Mouse (Mus musculus) T-cell, adult 2 months (primary cell): Measurements from ENCODE around the gene Pitpnc1.

Experiments
- DNase-seq: peaks from one replicate; pipeline ENCODE4 v3.0.0; 2022; ENCODE audit warnings: low spot score

Pitpnc1 gene

DNA sequence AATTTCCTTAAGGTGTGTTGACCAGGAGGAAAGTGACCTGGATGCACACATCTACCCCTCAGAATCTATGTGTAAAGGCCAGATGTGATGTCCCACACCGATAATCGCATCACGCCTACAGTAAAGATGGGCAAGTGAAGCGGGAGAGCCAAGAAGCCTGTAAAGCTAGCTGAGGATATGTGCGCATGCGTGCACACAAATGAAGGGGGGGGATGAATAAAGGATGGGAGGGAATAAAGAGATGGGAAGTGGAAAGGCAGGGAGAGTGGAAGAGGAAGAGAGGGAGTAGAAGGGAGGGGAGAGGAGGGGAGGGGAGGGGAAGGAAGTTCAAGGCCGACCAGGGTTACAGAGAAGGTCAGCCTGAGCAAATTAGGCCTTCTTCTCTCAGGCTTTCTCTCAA lies 61.6 kb downstream of the Pitpnc1 start:
- DNase-seq: no peak

DNA sequence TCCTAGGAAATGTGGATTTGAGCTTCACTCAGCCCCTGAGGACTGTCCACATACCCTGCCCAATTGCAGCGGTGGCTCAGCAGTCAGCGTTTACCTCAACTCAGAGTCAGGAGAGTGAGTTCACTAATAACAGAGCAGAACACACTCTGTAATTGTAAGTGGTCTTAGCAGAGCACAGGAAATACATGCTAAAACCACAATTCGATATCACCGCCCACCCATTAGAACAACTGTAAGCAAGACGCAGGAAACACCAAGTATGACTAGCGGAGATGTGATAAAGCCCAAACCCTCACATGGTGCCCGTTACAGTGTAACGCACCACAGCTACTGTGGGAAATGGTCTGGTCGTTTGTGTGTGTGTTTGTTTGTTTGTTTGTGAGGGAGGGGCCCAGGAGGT lies 62.8 kb downstream of the Pitpnc1 start:
- DNase-seq: peak; percentile 50

DNA sequence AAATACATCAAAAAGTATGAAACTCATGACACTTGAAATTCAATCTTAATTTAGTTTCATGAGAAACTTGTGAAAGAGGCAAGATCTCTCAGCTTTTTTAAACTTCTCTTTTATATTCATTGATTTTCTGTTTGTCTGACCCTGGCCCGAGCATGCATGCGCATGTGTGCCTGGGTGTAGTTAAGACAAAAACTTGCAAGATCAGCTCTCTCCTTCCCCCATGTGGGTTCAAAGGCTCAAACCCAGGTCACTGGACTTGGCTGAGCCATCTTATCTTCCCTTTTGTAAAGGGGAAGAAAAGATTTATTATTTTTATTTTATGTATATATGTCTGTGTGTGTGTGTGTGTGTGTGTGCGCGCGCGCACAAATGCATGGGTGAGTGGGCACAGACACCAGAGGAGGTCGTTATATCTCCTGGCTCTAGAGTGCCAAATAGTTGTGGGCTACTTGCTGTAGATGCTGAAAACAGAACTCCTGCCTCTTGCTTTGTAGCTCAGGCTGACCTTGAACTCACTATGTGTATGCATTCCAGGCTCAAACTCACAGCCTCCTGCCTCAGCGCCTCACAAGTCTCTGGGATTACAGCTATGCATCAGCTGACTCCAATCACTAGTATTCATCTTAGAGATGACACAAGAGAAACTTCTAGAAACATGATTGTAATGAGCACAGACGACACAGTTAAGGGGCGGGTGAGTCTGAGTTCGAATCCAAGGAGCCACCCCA lies 64.7 kb downstream of the Pitpnc1 start:
- no peak for DNase-seq

DNA sequence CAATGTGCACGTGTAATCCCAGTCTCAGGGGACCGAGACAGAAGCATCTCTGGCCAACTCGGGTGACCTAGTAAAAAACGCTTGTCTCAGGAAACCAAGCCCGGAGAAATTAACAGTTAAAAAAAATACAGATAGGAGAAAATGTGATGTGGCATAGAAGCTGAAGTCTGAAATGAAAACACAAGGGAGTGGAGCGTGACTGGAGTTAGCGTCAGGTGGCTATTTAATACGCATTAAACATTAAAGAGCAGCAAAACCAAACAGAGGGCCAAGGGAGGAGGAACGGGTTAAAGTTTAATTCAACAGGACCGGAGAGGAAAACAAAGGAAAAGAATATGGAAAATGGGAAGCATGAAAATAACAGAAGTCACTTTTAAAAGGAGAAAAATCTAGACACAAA lies 67.2 kb downstream of the Pitpnc1 start:
- DNase-seq: no peak

DNA sequence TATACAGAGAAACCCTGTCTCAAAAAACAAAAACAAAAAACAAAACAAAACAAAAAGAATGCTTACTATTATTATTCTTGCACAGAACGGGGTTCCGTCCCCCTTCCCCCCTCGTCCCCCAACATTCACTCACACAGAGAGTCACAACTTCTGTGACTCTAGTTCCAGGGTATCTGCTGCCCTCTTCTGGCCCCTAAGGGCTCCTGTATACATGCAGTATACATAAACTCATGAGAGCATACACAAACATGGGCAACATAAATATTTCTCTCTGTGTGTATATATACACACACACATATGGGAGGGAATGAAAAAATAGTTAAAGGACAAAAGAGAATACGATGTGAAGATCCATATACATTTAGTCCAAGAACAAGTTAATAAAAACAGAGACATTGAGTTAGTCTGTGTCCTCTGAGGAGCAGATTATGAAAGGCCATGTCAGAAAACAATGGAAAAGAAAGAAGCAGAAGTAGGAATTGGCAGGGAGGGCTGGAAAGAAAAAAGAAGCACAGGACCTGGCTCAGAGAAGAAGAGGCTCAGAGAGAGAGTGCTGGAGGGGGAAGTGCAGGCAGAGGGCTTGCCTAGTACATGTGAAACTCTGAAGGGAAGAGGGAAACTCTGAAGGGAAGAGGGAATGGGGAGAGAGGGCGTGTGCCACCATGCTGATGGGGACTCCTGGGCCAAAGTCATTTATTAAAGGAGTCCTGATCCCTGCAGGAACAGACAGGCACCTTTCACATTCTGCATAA lies 68.5 kb downstream of the Pitpnc1 start:
- DNase-seq: no peak

DNA sequence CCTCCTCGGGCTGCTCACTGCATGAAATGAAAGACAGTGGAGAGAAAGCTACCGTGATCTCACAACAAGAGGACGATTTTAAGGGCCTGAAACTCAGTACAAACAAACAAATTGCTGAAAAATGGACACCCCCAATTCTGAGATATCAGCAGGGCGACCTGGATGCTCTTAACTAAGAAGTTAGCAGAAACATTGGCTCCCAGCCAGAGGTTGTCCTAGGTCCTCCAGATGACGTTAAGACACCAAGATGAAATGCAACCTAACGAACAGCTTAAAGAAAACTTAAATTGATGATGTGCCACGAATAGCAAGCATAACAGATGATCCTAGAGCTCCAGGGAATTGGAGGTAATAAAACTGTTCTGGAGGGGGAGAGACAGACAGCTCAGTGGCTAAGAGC lies 69.7 kb downstream of the Pitpnc1 start:
- no peak for DNase-seq

DNA sequence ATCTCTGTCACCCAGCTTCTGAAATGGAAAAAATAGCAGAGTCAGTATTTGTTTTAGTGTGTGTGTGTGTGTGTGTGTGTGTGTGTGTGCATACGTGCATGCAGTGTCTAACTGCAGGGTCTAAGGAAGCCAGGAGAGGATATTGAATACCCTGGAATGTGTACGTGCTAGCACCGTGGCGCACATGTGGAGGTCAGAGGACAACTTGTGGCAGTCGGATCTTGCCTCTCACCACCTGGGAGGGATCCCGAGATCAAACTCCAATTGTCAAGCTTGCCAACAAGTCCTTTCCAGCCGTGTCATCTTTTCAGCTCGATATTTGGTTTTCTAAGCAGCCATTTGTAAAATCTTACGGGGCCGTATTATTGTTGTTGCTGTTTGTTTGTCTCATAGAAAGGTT lies 70.5 kb downstream of the Pitpnc1 start:
- no peak for DNase-seq

DNA sequence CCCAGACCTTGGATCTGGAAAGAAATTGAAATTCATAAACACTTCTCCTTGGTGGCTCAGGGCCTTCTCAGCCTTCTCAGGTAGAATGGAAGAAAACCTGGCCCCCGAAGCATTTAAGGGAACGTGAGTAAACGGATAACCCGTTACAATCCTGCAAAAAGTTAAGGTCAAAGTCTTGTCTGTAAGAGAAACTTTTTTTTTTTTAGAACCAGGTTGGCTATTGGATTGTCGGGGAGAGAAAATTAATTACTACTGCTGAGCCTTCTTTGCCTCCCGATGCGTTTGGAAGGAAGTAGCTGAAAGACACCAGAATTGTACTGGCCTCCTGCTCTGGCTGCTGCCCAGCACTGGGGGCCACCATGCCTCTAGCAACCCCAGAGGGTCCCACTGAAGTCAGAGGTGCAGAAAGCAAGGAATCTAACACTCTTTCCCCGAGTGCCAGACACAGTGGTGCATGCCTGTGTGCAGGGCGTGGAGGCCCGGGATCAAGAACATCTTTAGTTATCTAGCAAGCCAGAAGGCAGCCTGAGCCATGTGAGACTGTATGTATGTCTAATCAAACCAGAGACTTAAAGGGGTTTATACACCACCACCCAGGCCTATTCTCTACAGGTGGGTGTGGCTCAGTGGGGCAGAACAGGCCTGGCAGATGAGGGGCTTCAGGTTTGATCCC lies 73.0 kb downstream of the Pitpnc1 start:
- DNase-seq: no peak

DNA sequence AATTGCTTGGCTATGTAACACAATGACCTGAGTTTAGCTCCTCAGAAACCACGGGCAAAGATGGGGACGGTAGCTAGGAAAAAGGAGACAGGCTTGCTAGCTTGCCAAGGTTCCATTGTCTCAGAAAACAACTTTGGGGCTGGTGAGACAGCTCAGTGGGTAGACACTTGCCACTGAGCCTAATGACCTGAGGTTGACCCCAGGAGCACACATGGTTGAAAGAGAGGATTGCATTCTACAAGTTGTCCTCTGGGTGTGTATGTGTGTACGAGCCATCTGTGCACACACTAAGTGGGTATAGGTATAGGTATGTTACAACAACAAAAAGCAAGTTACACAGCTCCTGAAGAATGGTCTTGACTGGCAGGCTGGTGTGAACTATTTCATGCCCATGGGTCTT lies 76.3 kb downstream of the Pitpnc1 start:
- peak; percentile 36 for DNase-seq

DNA sequence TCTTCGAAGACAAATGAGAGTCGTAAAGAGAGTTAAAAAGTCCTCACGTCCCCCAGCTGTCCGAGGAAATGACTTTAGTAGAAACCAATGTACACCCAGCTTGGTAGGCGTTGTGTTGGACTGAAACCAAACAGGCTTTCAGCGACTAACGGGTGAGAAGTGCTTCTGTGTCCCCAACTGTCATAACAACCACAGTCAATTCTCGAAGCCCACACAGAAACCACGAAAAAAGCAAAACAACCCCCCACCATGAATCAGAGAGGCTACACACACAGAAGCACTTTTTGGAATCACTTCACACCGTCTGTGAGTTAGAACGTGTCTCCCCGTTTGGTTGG lies 76.7 kb downstream of the Pitpnc1 start:
- peak; percentile 73 for DNase-seq

DNA sequence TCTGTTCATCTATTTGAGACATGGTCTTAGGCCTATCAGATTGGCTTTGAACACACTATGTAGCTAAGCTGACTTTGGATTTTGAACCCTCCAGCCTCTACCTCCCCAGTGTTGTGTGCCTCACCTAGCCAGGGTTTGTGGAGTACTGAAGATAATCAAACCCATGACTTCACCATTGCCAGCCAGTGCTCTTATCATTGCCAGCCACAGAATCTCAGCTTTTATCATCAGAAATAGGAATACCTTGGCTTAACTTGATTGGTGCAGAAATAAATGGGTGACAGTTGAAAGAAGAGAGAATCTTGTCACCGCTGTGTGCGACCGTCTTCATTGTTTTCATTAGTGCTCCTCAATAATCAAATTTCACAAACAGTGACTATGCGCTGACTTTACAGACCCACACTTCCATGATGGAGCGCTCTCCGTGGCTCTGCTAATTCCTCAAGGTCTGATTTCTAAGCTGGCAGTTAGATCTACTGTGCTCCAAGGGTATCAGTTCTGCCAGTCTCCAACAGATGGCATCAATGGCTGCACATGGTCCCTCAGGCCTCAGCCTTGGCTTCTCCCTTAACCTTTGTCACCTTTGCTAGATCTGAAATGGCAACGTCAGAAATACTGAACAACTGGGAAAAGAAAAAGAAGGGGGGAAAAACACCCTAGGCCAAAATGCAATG lies 77.2 kb downstream of the Pitpnc1 start:
- DNase-seq: peak; percentile 71

DNA sequence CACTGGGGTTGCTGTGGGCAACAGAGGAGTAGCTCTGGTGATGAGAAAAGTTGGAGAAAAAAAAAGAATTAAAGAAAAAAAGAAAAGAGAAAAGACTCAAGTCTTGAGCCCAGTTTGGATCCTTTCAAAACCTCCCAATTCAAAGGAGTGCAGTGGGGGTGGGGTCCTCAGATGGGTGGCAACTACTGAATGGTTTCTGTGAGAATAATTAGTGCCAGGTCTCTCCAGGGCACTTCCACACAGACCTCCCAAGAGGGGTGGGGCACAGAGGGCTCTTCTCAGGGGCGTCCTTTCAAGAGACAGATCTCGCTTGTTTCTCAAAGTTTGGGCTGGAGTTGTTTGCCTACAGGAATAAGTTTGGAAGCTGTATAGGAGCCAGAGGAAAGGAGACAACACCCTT lies 80.0 kb downstream of the Pitpnc1 start:
- no peak for DNase-seq

DNA sequence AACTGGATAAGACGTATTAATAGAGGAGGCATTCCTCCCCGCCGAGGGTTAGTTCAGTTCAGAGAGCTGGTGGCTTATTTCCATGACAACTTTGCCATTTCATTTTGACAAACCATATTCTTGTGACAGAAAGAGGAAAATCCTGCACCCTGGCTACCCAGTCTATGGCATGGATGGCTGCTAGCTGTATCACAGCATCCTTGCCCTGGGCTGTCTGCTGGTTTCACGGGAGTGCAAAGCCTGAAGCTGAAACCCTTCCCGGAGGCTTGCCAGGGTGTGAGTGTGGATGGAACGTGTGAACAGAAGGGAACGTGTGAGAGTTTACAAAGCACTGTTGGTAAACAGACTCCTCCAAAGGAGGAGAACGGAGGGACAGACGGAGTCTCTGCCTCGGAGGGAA lies 80.5 kb downstream of the Pitpnc1 start:
- DNase-seq: no peak

DNA sequence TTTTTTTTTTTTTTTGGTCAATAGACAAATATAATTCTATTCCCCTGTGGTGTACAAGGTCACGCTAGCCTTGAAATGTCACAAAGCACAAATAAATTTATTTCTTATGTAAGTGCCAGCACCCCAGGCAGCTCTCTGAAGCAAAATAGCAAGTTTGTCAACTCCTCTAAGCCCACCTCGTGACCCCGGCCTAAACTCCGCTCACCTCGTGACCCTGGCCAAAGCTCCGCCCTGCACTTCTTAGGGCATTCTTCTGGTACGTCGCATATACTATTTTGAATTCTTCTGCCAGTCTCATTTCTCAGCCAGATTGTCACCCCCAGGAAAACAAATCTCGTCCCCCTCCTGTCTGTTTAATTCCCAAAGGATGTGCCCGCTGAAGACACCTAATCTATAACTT lies 84.0 kb downstream of the Pitpnc1 start:
- DNase-seq: no peak

DNA sequence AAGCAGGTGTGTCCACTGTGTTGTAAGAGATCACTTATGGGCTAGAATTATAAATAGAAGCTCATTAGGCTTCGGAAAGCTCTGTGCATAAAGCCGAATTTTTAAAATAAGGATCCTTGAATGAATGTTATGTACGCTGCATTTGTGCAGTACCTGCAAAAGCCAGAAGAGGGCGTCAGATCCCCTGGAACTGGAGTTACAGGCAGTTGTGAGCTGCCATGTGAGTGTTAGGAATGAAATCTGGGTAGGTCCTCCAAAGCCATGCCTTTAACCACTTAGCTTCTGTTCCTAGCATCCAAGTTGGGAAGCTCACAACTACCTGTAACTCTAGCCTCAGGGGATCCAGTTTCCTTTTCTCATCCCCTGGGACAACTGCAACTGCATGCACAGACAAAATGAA lies 85.2 kb downstream of the Pitpnc1 start:
- peak; percentile 73 for DNase-seq

DNA sequence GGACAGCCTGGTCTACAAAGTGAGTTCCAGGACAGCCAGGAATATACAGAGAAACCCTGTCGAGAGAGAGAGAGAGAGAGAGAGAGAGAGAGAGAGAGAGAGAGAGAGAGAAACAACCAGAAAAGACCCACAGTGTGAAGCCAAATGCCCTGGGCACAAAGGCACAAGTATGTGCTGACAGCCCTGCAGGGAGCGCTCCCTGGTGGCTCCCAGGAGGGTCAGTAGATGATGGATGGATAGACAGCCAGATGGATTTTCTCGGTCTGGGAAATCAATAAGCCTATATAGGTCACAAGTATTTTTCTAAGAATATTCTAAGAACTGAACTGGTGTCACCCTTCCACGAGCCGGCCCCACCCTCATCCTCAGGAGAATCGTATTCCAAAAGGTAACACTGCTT lies 86.5 kb downstream of the Pitpnc1 start:
- DNase-seq: no peak

DNA sequence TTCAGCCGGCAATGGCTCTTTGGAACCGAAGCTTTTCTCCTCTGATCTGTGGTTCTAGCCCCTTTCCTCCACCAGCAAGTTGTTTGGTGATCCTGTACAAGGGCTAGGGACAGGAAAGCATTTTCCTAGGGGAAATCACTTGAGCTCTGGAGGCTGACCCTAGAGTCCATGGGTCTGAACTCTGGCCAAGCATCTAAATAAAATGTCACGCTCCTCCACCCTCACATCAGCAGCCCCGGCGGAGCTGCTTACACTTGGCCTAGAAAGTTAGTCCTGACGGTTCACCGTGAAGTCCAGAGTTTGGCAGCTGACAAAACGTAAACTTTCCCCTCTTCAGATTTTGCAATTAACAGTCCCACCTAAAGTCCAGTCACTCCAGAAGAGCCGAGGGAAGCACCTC lies 90.5 kb downstream of the Pitpnc1 start:
- DNase-seq: no peak

DNA sequence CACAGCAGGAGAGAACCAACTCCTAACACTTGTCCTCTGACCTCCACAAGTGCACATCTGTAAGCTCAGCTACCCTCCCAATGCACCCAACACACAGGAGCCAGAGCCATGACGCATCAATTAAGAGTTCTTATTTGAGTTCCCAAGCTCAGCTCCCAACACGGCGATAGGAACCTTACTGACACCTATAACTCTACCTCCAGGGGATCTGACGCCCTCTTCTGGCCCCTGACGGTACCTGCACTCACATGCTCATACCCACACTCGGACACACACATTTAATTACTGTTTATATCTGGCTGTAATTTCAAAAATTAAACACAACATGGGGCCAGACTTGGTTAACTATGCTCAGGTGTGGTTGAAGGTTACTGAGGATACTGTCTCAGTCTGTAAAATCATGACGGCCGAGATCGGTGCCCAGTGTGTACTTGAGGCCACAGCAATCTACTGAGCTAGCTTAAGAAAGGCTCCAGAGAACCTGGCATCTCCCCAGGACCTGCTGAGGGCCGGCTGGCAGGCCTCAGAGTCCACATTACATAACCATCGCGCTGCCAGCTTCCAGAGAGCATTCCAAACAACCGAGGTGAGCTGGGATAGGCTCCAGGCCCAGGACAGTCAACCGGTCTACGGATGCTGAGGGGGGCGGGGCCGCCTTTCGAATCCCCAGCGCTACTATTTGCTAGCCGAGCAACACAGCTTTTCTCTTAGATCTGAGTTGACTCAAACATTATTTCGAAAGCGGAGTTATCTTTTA lies 91.2 kb downstream of the Pitpnc1 start:
- DNase-seq: no peak

DNA sequence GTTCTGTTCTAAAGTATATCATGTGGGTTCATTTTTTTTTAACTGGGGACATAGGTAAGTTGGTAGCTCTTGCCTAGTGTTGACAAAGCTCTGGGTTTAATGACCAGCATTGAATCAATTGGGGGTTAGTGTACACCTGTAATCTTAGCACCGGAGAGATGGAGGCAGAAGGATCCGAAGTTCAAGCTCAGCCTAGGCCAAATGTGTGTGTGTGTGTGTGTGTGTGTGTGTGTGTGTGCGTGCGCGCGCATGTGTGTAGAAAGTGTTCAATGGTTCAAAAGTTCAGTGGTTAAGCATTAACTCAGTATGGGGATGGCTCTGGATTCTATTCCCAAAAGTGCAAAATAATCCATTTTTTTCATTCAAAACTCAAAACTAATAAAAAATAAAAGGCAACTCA lies 93.2 kb downstream of the Pitpnc1 start:
- no peak for DNase-seq

DNA sequence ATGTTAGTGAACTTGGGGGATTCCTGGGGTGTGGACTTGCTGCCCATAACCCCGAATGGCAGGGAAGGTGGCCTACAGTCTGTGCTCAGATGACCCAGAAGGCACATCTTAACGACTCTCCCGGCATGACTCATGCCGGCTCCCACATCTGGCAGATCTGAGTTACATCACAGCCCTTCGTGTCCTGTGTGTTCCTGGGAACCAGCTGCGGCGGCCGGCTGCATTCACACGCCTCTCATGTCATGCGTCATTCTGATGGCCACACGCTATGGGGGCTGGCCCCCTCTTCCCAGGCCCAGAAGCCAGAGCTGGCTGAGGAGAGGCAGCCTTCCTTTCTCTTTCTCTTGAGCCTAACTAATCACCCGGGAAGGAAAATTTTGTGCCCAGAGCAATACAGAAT lies 94.2 kb downstream of the Pitpnc1 start:
- no peak for DNase-seq

DNA sequence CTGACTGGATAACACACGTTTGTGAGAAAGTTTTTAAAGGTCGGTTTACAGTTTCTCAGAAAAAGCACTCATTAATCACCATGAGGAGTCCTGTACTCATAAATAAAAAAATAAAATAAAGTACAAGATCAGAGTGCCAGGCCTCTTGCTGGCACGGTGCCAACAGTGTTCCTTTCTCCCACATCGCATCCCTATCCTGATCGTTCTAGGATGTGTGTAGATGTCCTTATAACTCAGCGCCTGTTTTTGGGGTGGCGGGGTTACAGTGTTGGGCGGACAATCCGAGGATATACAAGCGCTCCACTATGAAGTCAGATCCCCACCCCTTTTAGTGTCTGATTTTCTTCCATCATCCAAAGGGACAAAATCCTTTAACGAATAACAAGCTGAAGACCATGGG lies 94.7 kb downstream of the Pitpnc1 start:
- no peak for DNase-seq

DNA sequence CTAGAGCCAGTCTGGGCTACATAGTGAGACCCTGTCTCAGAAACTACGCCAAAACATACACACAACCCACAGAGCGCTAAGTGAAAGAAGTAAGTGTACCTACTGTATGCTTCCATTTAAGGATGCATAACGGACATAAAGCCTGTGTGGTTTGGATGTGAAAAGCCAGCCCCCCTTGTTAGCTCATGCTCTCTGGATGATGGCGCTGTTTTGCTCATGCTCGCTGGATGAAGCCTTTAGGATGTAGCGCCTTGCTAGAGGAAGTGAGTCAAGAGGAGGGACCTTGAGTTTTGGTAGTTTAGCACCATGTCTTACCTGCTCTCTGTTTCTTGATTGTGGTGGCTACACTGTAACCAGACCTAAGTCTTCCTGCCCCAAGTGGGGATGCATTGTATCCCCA lies 96.9 kb downstream of the Pitpnc1 start:
- DNase-seq: no peak
